Mouse (Mus musculus) c-Kit-positive CD71-positive TER-119-negative erythroid progenitor cells, embryonic 14.5 days (primary cell): ENCODE measurements around the gene Tlr8.

Source experiments
- DNase-seq: peaks from one replicate; pipeline ENCODE4 v3.0.0-alpha.2; 2013; ENCODE audit warnings: low read depth

Tlr8 gene

DNA sequence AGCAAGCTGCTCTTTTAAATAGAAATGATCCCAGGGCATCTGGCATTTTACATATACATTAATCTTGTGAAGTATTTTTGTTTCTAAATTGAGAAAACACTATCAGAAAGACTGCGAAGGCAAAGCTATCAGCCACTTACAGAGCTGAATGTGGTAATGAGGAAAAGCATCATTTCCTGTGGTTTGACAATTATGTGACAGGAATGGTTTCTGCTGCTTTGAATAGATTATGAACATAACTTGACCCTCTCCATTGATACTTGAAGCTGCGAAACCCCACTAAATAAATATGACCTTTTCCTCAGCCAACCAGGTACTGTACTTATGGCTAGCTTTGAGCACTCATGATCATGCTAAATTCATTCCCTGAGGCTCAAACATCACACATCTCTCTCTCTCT is 62.8 kb downstream of the Tlr8 start:
- no peak for DNase-seq

DNA sequence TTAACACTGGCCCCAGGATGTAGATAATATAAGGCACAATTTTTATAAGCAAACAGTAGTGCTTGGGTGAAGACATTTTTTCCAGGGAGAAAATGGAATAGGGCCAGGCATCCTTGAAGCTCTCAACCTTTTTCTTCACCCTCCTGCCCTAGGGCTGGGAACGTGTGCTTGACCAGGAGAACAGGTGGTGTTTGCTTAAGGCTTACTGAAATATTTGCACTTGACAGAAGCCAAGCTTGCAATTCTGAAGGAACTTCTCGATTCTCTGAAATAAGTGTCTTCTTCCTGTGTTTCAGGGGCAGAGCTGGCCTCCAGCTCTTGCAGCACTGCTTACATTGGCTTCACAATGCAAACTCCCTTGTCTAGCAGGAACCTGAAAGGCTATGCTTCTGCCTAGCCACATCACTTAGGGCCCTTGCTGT is 68.9 kb downstream of the Tlr8 start:
- DNase-seq = no peak
